Mouse (Mus musculus) myocyte (in vitro differentiated cells): ENCODE measurements around the gene Mtmr2.

Experiments used
- MAX ChIP-seq: IDR thresholded peaks from one replicate; pipeline ENCODE4 v1.6.1; 2011; ENCODE audit warnings: low read depth, mild to moderate bottlenecking, control low read depth
- MYOD1 ChIP-seq, 3 experiments: IDR thresholded peaks; one replicate each; pipeline ENCODE4 v1.6.1; 2011; ENCODE audit warnings: control low read depth in 2 of 3, low read depth in 2 of 3, mild to moderate bottlenecking in 2 of 3, moderate library complexity in 1 of 3; ENCODE audit not compliant: insufficient read length in 2 of 3, control insufficient read depth in 1 of 3

GRCm38 (mm10) chr9:13836726-13837125 lies 88.5 kb downstream of the Mtmr2 start:
- TF ChIP-seq MAX, result no peak
- no peak for TF ChIP-seq MYOD1 (IDR thresholded peaks at IDR 0.05; ENCODE audit: control insufficient read depth in 1 of 3, insufficient read length in 2 of 3, low read depth in 2 of 3)
